Mouse (Mus musculus): ENCODE measurements around the gene Tomt. TPM values are rescaled to one million over a fixed set of nuclear protein-coding genes. Genes with fewer than 3 reads are reported as not detected.

Tomt gene
- total and polyA plus RNA-seq, 2 experiments from 2014 or later = 0.12 TPM; not detected in 1

- Histone ChIP-seq H3K27me3 (ENCODE audit: control insufficient read depth, insufficient read depth, low read length) (no peaks in the 10 kb centered on the region), H3K9me3 (replicated peaks; ENCODE audit: control insufficient read depth, low read length) (no peaks in the 10 kb centered on the region), H3K27ac (ENCODE audit: low read depth) (no peak overlapping the region), H3K36me3 (replicated peaks; ENCODE audit: control insufficient read depth, insufficient read depth, low read length) (no peaks in the 10 kb centered on the region; the same call in 1 of the 2 replicates), H3K4me3 (ENCODE audit: low read depth, low read length) (no peak overlapping the region), H3K4me1 (ENCODE audit: control insufficient read depth, insufficient read depth) (peaks cover 4% of the 10 kb centered on the region; the same call in 1 of the 2 replicates), H3K9ac (replicated peaks; ENCODE audit: low read depth, low read length) (no peak overlapping the region), H3K4me2 (ENCODE audit: low read depth, low read length) (no peak overlapping the region)
- ATAC-seq (ENCODE audit: insufficient read depth, low read depth) (no peak), DNase-seq (ENCODE audit: low spot score) (no peak)
- no peak for TF ChIP-seq EP300 (IDR thresholded peaks at IDR 0.05; ENCODE audit: low read depth)
- no peak for TF ChIP-seq CTCF (IDR thresholded peaks at IDR 0.05; ENCODE audit: low read depth)
- WGBS = 89% methylated on average over 4 of the region's 4 CpGs
These were observed 33.6 kb upstream of the Tomt start for GRCm38 (mm10) chr7:101939758-101940157.

- Histone ChIP-seq H3K4me2 (ENCODE audit: low read depth, low read length) (no peak overlapping the region), H3K27me3 (ENCODE audit: control insufficient read depth, insufficient read depth, low read length) (no peaks in the 10 kb centered on the region), H3K4me1 (ENCODE audit: control insufficient read depth, insufficient read depth) (peaks cover 9% of the 10 kb centered on the region), H3K27ac (ENCODE audit: low read depth) (no peak overlapping the region), H3K36me3 (replicated peaks; ENCODE audit: control insufficient read depth, insufficient read depth, low read length) (no peaks in the 10 kb centered on the region; the same call in 1 of the 2 replicates), H3K9ac (replicated peaks; ENCODE audit: low read depth, low read length) (no peak overlapping the region), H3K4me3 (ENCODE audit: low read depth, low read length) (no peak overlapping the region), H3K9me3 (replicated peaks; ENCODE audit: control insufficient read depth, low read length) (no peaks in the 10 kb centered on the region)
- TF ChIP-seq EP300 (IDR thresholded peaks at IDR 0.05; ENCODE audit: low read depth) = no peak
- TF ChIP-seq CTCF (IDR thresholded peaks at IDR 0.05; ENCODE audit: low read depth) = no peak
- DNase-seq (ENCODE audit: low spot score) (no peak), ATAC-seq (ENCODE audit: insufficient read depth, low read depth) (no peak)
- WGBS = 56% methylated on average over 2 of the region's 2 CpGs
These were observed 32.2 kb upstream of the Tomt start for GRCm38 (mm10) chr7:101938348-101938747.

- 89% methylated on average over 4 of the region's 4 CpGs for WGBS
- no peaks in the 10 kb centered on the region; the same call in 1 of the 2 replicates for H3K36me3 ChIP-seq (replicated peaks; ENCODE audit: control insufficient read depth, insufficient read depth, low read length)
- peaks cover 15% of the 10 kb centered on the region for H3K4me1 ChIP-seq (ENCODE audit: control insufficient read depth, insufficient read depth)
- H3K27ac ChIP-seq (ENCODE audit: low read depth) = no peak overlapping the region
- no peaks in the 10 kb centered on the region for H3K9me3 ChIP-seq (replicated peaks; ENCODE audit: control insufficient read depth, low read length)
- TF ChIP-seq CTCF (IDR thresholded peaks at IDR 0.05; ENCODE audit: low read depth) = no peak
- TF ChIP-seq EP300 (IDR thresholded peaks at IDR 0.05; ENCODE audit: low read depth) = no peak
- H3K27me3 ChIP-seq (ENCODE audit: control insufficient read depth, insufficient read depth, low read length) = no peaks in the 10 kb centered on the region
- no peak overlapping the region for H3K4me2 ChIP-seq (ENCODE audit: low read depth, low read length)
- DNase-seq (ENCODE audit: low spot score) (no peak), ATAC-seq (ENCODE audit: insufficient read depth, low read depth) (no peak)
- H3K9ac ChIP-seq (replicated peaks; ENCODE audit: low read depth, low read length) = no peak overlapping the region
- H3K4me3 ChIP-seq (ENCODE audit: low read depth, low read length) = no peak overlapping the region
These were observed 31.4 kb upstream of the Tomt start for GRCm38 (mm10) chr7:101937569-101937968.

GRCm38 (mm10) chr7:101936996-101937395 is 30.8 kb upstream of the Tomt start:
- WGBS = 91% methylated on average over 4 of the region's 4 CpGs

GRCm38 (mm10) chr7:101935957-101936356 is 29.8 kb upstream of the Tomt start:
- no peaks in the 10 kb centered on the region for H3K9me3 ChIP-seq (replicated peaks; ENCODE audit: control insufficient read depth, low read length)
- H3K4me2 ChIP-seq (ENCODE audit: low read depth, low read length) = no peak overlapping the region
- ATAC-seq (ENCODE audit: insufficient read depth, low read depth) = no peak
- peaks cover 15% of the 10 kb centered on the region for H3K4me1 ChIP-seq (ENCODE audit: control insufficient read depth, insufficient read depth)
- no peak overlapping the region for H3K9ac ChIP-seq (replicated peaks; ENCODE audit: low read depth, low read length)
- H3K27me3 ChIP-seq (ENCODE audit: control insufficient read depth, insufficient read depth, low read length) = no peaks in the 10 kb centered on the region
- no peaks in the 10 kb centered on the region; the same call in 1 of the 2 replicates for H3K36me3 ChIP-seq (replicated peaks; ENCODE audit: control insufficient read depth, insufficient read depth, low read length)
- 89% methylated on average over 4 of the region's 4 CpGs for WGBS
- H3K4me3 ChIP-seq (ENCODE audit: low read depth, low read length) = no peak overlapping the region
- no peak for DNase-seq (ENCODE audit: low spot score)
- no peak overlapping the region for H3K27ac ChIP-seq (ENCODE audit: low read depth)
- TF ChIP-seq EP300 (IDR thresholded peaks at IDR 0.05; ENCODE audit: low read depth) (no peak), CTCF (IDR thresholded peaks at IDR 0.05; ENCODE audit: low read depth) (no peak)

More at GRCm38 (mm10) chr7:101936996-101937395, 30.8 kb upstream of the Tomt start:
- no peak overlapping the region for H3K4me2 ChIP-seq (ENCODE audit: low read depth, low read length)
- H3K9me3 ChIP-seq (replicated peaks; ENCODE audit: control insufficient read depth, low read length) = no peaks in the 10 kb centered on the region
- H3K4me3 ChIP-seq (ENCODE audit: low read depth, low read length) = no peak overlapping the region
- H3K4me1 ChIP-seq (ENCODE audit: control insufficient read depth, insufficient read depth) = peaks cover 15% of the 10 kb centered on the region
- no peaks in the 10 kb centered on the region for H3K27me3 ChIP-seq (ENCODE audit: control insufficient read depth, insufficient read depth, low read length)
- no peak overlapping the region for H3K27ac ChIP-seq (ENCODE audit: low read depth)
- no peak for DNase-seq (ENCODE audit: low spot score)
- ATAC-seq (ENCODE audit: insufficient read depth, low read depth) = no peak
- no peaks in the 10 kb centered on the region; the same call in 1 of the 2 replicates for H3K36me3 ChIP-seq (replicated peaks; ENCODE audit: control insufficient read depth, insufficient read depth, low read length)
- no peak overlapping the region for H3K9ac ChIP-seq (replicated peaks; ENCODE audit: low read depth, low read length)
- TF ChIP-seq EP300 (IDR thresholded peaks at IDR 0.05; ENCODE audit: low read depth) (no peak), CTCF (IDR thresholded peaks at IDR 0.05; ENCODE audit: low read depth) (no peak)

- Histone ChIP-seq H3K27ac (ENCODE audit: low read depth) (peak within 1 kb of the TSS; percentile 67), H3K4me1 (ENCODE audit: control insufficient read depth, insufficient read depth) (peaks cover 15% of the 10 kb centered on the region), H3K9ac (replicated peaks; ENCODE audit: low read depth, low read length) (peak within 1 kb of the TSS; percentile 57), H3K4me2 (ENCODE audit: low read depth, low read length) (peak within 1 kb of the TSS; percentile 93), H3K9me3 (replicated peaks; ENCODE audit: control insufficient read depth, low read length) (no peaks in the 10 kb centered on the region), H3K36me3 (replicated peaks; ENCODE audit: control insufficient read depth, insufficient read depth, low read length) (no peaks in the 10 kb centered on the region), H3K4me3 (ENCODE audit: low read depth, low read length) (peak within 1 kb of the TSS; percentile 65), H3K27me3 (ENCODE audit: control insufficient read depth, insufficient read depth, low read length) (no peaks in the 10 kb centered on the region)
- peak; percentile 97 for DNase-seq (ENCODE audit: low spot score)
- TF ChIP-seq EP300 (IDR thresholded peaks at IDR 0.05; ENCODE audit: low read depth) (peak; percentile 50; the same call in 1 of the 2 replicates), CTCF (IDR thresholded peaks at IDR 0.05; ENCODE audit: low read depth) (no peak)
- 0% methylated on average over 39 of the region's 40 CpGs for WGBS
- peak; percentile 99 for ATAC-seq (ENCODE audit: insufficient read depth, low read depth)
These were observed 27.6 kb upstream of the Tomt start, which contains the start of the genes Lrrc51 and Numa1 for GRCm38 (mm10) chr7:101933751-101934240. Lrrc51 (minus strand) TSS chr7:101933895. Numa1 (plus strand) TSS chr7:101934111.

All from heart, postnatal 0 days (tissue).